ENCODE assay signal across 8 mouse cellular contexts in the genomic region with DNA sequence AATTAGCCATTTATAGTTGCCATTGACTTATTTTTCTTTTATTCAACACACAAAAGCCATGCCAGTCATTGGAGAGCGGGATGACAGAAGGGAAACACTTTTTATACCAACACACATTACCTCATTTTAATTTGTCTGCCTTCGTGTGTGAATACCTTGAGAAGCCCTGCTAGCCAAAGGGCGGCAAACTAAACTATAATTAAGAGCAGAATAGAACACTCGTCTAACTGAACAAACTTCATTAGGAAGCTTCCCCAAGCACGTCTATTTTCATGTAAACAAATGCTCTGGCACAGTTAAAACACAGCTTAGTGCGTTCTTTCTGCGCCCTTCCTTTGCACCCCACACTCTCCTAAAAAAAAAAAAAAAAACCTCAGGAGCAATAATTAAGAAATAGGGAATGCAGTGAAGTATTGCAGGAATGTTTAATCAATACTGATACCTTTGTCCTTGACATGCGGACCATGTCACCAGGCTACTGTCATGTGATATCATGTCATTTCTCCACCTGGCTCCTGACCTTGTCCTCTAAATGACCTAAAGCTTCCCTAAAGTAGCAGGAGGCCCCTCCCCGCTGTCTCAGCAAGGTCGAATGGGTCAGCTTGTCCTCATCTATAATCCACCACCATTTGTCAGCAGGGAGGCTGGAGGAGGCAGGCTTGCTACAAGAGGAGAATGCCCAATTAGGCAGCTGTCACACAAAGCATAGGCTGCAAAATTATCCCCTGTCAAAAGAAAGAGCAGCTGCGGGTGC. TPM values are rescaled to one million over a fixed set of nuclear protein-coding genes. Genes with fewer than 3 reads are reported as not detected.
DNase-seq lines count a peak whose midpoint lies in the region; ATAC-seq and TF ChIP-seq lines count a peak whose summit lies in the region.

No protein-coding gene starts in this region.

- DNase-seq in gastrocnemius, adult 2 months, result no peak
- DNase-seq in gastrocnemius, postnatal 25 days, result no peak
- no peak for DNase-seq in thymus, postnatal 25 days
- DNase-seq in left cerebral cortex, adult 9 months (ENCODE audit: low spot score in 2 of 2), result no peak
- no peak for DNase-seq in layer of hippocampus, adult 11-12 months (ENCODE audit: low spot score)

- H3K27ac ChIP-seq in gastrocnemius, adult 2 months, result peak overlapping the region; percentile 9; the same call in 1 of the 2 replicates
- H3K27ac ChIP-seq in embryonic facial prominence, embryonic 12.5 days, result no peak overlapping the region
- no peak overlapping the region for H3K27ac ChIP-seq in kidney, embryonic 14.5 days (ENCODE audit: low read depth, low read length)
- H3K27ac ChIP-seq in midbrain, embryonic 16.5 days (ENCODE audit: low read length), result peak overlapping the region; percentile 19

- H3K36me3 ChIP-seq in embryonic facial prominence, embryonic 12.5 days, result no peaks in the 10 kb centered on the region
- no peaks in the 10 kb centered on the region for H3K36me3 ChIP-seq in kidney, embryonic 14.5 days (ENCODE audit: control insufficient read depth, insufficient read depth, low read length)
- no peaks in the 10 kb centered on the region for H3K36me3 ChIP-seq in midbrain, embryonic 16.5 days (ENCODE audit: control insufficient read depth, insufficient read depth, low read length)

- H3K4me3 ChIP-seq in gastrocnemius, adult 2 months, result no peak overlapping the region
- H3K4me3 ChIP-seq in embryonic facial prominence, embryonic 12.5 days, result no peak overlapping the region
- H3K4me3 ChIP-seq in kidney, embryonic 14.5 days (ENCODE audit: low read length), result no peak overlapping the region
- H3K4me3 ChIP-seq in midbrain, embryonic 16.5 days (ENCODE audit: low read depth, low read length), result no peak overlapping the region

- intact Hi-C loops in gastrocnemius, adult 2 months (cut with DNase I), result loop anchor here (10.0 kb wide), 1 partner anchor 115 kb away; no protein-coding TSS in a partner anchor

- H3K4me2 ChIP-seq in embryonic facial prominence, embryonic 12.5 days (replicated peaks), result no peak overlapping the region
- H3K4me2 ChIP-seq in kidney, embryonic 14.5 days (replicated peaks; ENCODE audit: low read depth, low read length), result no peak overlapping the region
- H3K4me2 ChIP-seq in midbrain, embryonic 16.5 days (ENCODE audit: low read length), result 0 out of 2 replicates have a peak overlapping the region, but pooled peaks have one; percentile 11

- 32% methylated on average over 11 of the region's 11 CpGs for WGBS in embryonic facial prominence, embryonic 12.5 days
- 30% methylated on average over 11 of the region's 11 CpGs for WGBS in kidney, embryonic 14.5 days
- WGBS in midbrain, embryonic 16.5 days, result 16% methylated on average over 11 of the region's 11 CpGs

- H3K27me3 ChIP-seq in embryonic facial prominence, embryonic 12.5 days, result no peaks in the 10 kb centered on the region
- no peaks in the 10 kb centered on the region for H3K27me3 ChIP-seq in kidney, embryonic 14.5 days (ENCODE audit: control insufficient read depth, insufficient read depth, low read length)
- no peaks in the 10 kb centered on the region for H3K27me3 ChIP-seq in midbrain, embryonic 16.5 days (ENCODE audit: control insufficient read depth, insufficient read depth, low read depth, low read length)

- ATAC-seq in embryonic facial prominence, embryonic 12.5 days (ENCODE audit: insufficient number of reproducible peaks, insufficient read depth, low FRiP score, low TSS enrichment), result peak; percentile 48; the same call in 1 of the 2 replicates
- ATAC-seq in kidney, embryonic 14.5 days (ENCODE audit: low FRiP score, low TSS enrichment), result 0 out of 2 replicates have a peak, but pooled peaks have one; percentile 45
- peak; percentile 32 for ATAC-seq in midbrain, embryonic 16.5 days

- H3K4me1 ChIP-seq in embryonic facial prominence, embryonic 12.5 days, result peaks cover 29% of the 10 kb centered on the region
- H3K4me1 ChIP-seq in kidney, embryonic 14.5 days (ENCODE audit: control insufficient read depth, insufficient read depth, low read length), result peaks cover 48% of the 10 kb centered on the region
- H3K4me1 ChIP-seq in midbrain, embryonic 16.5 days (ENCODE audit: control insufficient read depth, insufficient read depth, low read length), result peaks cover 37% of the 10 kb centered on the region

- no peaks in the 10 kb centered on the region for H3K9me3 ChIP-seq in embryonic facial prominence, embryonic 12.5 days
- no peaks in the 10 kb centered on the region for H3K9me3 ChIP-seq in kidney, embryonic 14.5 days (ENCODE audit: control insufficient read depth, low read length)
- H3K9me3 ChIP-seq in midbrain, embryonic 16.5 days (replicated peaks; ENCODE audit: control insufficient read depth, low read length, poor library complexity, severe bottlenecking), result no peaks in the 10 kb centered on the region

- TF ChIP-seq CTCF in gastrocnemius, adult 2 months (IDR thresholded peaks at IDR 0.05), result no peak

- H3K9ac ChIP-seq in embryonic facial prominence, embryonic 12.5 days, result no peak overlapping the region
- no peak overlapping the region for H3K9ac ChIP-seq in kidney, embryonic 14.5 days (ENCODE audit: low read depth, low read length)
- no peak overlapping the region for H3K9ac ChIP-seq in midbrain, embryonic 16.5 days (ENCODE audit: low read depth, low read length)

RNA-seq across cellular contexts. Expression of gene Nrip1, which starts 54.1 kb away (rescaled TPM):
- 10 to 100 TPM; 38.7 to 38.9 TPM for total RNA-seq in gastrocnemius, adult 2 months (2021)
- total RNA-seq in gastrocnemius, postnatal 25 days (2021), result 10 to 100 TPM; 19.2 to 39.4 TPM
- polyA plus RNA-seq in embryonic facial prominence, embryonic 12.5 days (2016; fragmentation: Nextera tagmentation; extraction: Ambion mirVana), result 48.5 and 52.6 TPM in 2 replicates
- 36.9 and 56.8 TPM in 2 replicates for polyA plus RNA-seq in kidney, embryonic 14.5 days (2014; fragmentation: Nextera tagmentation; extraction: Ambion mirVana)
- 30.0 and 31.4 TPM in 2 replicates for polyA plus RNA-seq in midbrain, embryonic 16.5 days (2015; fragmentation: Nextera tagmentation; extraction: Ambion mirVana)

Comparison
In these comparisons a context has a peak if more than half of its experiments do, and no peak if none do; other contexts are left out.
1. H3K27ac ChIP-seq: peak in gastrocnemius, adult 2 months (single experiment) and midbrain, embryonic 16.5 days (single experiment); none in embryonic facial prominence, embryonic 12.5 days (single experiment) and kidney, embryonic 14.5 days (single experiment).
2. Peak in every context shown above with its lines, with median percentiles within 50 percentile points of each other: ATAC-seq.